Mouse (Mus musculus): ENCODE measurements around the gene Cilp2. TPM values are rescaled to one million over a fixed set of nuclear protein-coding genes. Genes with fewer than 3 reads are reported as not detected.

The Cilp2 gene
- polyA plus RNA-seq, 1 experiment: 2.2 TPM

DNA sequence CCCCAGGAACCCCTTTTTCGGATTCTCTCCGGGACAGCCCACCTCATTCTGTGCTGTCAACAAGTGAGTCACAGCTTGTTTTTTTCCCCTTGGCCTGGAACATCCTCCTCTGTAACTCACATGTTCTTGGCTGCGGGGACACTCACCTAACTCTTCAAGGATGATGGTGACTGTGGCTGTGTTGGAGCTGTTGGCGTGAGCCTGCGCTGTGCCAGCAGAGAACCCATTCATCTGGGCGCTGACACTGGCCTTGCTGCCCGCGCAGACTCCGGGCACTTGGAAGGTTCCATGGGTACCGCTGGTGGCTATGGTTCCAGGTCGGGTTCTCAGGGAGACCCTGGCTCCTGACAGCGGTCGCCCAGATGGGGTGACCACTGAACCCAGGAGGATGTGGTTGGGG, 3.3 kb downstream of the Cilp2 start:
- peaks cover 49% of the 10 kb centered on the region for H3K27me3 ChIP-seq (ENCODE audit: control insufficient read depth, insufficient read depth, low read length)
- no peak for TF ChIP-seq CTCF (IDR thresholded peaks at IDR 0.05; ENCODE audit: borderline replicate concordance, control insufficient read depth, extremely low read depth, insufficient read depth, low read length, poor library complexity)
- no peak for TF ChIP-seq POLR2A (IDR thresholded peaks at IDR 0.05; ENCODE audit: control insufficient read depth, extremely low read depth, insufficient read depth, low read length, poor library complexity)
- H3K36me3 ChIP-seq (ENCODE audit: control insufficient read depth, insufficient read depth, low read length): no peaks in the 10 kb centered on the region
- no peak overlapping the region for H3K27ac ChIP-seq (ENCODE audit: control insufficient read depth, insufficient read depth, low read length)
- 51% methylated on average over 13 of the region's 13 CpGs for WGBS
- H3K4me3 ChIP-seq (ENCODE audit: control insufficient read depth, insufficient read depth, low read length): no peak overlapping the region
- H3K4me1 ChIP-seq (replicated peaks; ENCODE audit: control insufficient read depth, insufficient read depth, low read length): peaks cover 25% of the 10 kb centered on the region
- DNase-seq: no peak

DNA sequence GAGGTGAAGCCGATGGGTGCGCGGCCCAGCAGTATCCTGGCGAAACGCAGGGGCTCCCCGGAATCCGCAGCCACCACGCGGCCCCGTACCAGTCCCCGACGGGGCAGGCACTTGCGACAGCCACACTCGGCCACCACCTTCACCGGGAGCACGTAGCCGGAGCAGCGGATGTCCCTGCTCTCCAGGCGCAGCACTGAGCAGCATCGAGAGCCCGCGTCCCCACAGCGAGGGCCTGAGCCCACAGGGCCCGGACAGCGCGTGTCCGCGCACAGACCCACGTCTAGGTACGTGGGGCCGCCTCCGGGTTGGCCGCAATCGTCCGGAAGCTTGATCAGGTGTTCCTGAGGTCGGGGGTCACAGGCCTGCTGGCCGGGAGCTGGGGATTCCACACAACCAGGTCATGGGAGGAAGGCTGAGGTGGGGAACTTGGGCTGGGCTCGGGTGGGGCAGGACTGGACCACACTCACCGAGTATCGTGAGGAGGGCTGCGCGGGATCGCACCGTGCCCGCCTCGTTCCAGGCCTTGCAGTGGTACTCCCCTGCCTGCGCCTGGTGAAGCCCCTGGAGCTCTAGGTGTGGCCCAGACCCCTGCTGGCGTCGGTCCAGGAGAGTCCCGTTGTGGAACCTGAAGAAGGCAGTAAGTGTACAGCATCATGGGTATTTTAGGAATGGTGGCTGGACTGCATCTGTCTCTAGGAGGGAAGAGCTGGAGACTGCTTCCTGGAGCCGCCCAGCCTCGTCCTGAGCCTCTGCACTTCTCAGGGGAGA, 4.5 kb downstream of the Cilp2 start:
- peaks cover 43% of the 10 kb centered on the region for H3K27me3 ChIP-seq (ENCODE audit: control insufficient read depth, insufficient read depth, low read length)
- no peak overlapping the region for H3K4me3 ChIP-seq (ENCODE audit: control insufficient read depth, insufficient read depth, low read length)
- no peaks in the 10 kb centered on the region for H3K36me3 ChIP-seq (ENCODE audit: control insufficient read depth, insufficient read depth, low read length)
- no peak for DNase-seq
- no peak for TF ChIP-seq CTCF (IDR thresholded peaks at IDR 0.05; ENCODE audit: borderline replicate concordance, control insufficient read depth, extremely low read depth, insufficient read depth, low read length, poor library complexity)
- TF ChIP-seq POLR2A (IDR thresholded peaks at IDR 0.05; ENCODE audit: control insufficient read depth, extremely low read depth, insufficient read depth, low read length, poor library complexity): no peak
- peaks cover 19% of the 10 kb centered on the region for H3K4me1 ChIP-seq (replicated peaks; ENCODE audit: control insufficient read depth, insufficient read depth, low read length)
- 31% methylated on average over 52 of the region's 52 CpGs for WGBS
- H3K27ac ChIP-seq (ENCODE audit: control insufficient read depth, insufficient read depth, low read length): no peak overlapping the region

DNA sequence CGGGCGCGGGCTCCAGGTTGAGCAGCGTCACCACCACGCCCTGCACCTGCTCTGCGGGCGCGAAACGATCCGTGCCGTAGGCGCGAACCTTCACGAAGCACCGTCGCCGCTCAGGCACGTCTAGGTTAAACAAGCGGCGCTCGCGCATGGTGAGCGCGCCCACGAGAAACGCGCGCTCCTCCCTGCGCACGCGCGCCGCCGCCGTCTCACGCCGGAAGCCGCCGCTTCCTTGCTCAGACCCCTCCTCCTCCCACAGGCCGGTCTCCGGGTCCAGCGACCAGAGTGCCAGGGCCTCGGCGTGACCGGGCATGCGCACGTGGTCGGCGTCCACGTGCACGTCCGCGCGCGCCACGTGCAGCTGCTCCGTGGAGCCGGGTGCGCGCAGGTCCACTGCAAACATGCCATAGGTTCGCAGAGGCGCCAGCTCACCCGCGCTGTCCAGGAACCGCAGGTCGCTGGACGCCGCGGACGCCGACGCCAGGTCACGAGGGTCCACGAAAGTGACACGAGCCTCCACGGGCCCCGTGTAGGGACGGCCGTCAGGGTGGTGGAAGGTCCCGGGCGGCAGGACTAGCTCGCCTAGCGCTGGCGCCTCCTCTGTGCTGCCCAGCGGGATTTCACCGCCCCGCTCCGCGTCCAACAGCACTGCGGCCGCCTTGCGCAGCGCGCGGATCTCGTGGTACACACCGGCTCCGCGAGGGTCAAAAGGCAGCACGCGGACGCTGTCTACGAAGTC, 5.3 kb downstream of the Cilp2 start:
- DNase-seq: no peak
- 11% methylated on average over 103 of the region's 103 CpGs for WGBS
- Histone ChIP-seq H3K36me3 (ENCODE audit: control insufficient read depth, insufficient read depth, low read length) (no peaks in the 10 kb centered on the region), H3K27me3 (ENCODE audit: control insufficient read depth, insufficient read depth, low read length) (peaks cover 36% of the 10 kb centered on the region), H3K27ac (ENCODE audit: control insufficient read depth, insufficient read depth, low read length) (no peak overlapping the region), H3K4me1 (replicated peaks; ENCODE audit: control insufficient read depth, insufficient read depth, low read length) (peaks cover 12% of the 10 kb centered on the region; the same call in 1 of the 2 replicates), H3K4me3 (ENCODE audit: control insufficient read depth, insufficient read depth, low read length) (peak overlapping the region; percentile 43)
- TF ChIP-seq CTCF (IDR thresholded peaks at IDR 0.05; ENCODE audit: borderline replicate concordance, control insufficient read depth, extremely low read depth, insufficient read depth, low read length, poor library complexity) (no peak), POLR2A (IDR thresholded peaks at IDR 0.05; ENCODE audit: control insufficient read depth, extremely low read depth, insufficient read depth, low read length, poor library complexity) (no peak)

DNA sequence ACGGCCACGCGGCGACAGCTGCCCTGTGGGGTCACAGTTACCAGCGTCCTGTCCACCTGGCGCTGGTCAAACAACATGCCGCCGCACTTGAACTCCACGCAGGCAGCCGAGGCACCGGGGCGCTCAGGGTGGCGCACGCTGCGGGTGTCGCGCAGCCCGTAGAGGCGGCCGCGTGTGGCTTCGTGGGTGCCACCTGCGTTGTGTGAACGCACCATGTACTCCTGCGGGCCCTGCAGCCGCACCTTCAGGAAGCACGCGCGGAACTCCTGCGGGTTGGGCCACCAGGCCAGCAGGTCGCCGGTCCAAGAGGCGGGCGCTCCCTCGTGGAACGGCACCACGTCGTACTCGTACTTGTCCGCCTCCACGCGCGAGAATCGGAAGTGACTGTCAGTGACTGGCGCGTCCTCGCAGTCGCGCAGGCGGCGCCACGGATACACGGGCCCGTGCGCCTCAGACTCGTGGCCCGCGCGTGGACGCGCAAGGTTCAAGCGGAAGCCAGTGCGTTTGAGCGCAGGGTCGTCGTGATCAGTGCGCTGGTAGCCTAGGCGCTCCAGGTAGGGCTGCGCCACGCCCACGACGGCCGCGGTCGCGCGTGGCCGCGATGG, 6.1 kb downstream of the Cilp2 start:
- no peak for DNase-seq
- peaks cover 12% of the 10 kb centered on the region; the same call in 1 of the 2 replicates for H3K4me1 ChIP-seq (replicated peaks; ENCODE audit: control insufficient read depth, insufficient read depth, low read length)
- 33% methylated on average over 79 of the region's 79 CpGs for WGBS
- H3K36me3 ChIP-seq (ENCODE audit: control insufficient read depth, insufficient read depth, low read length): no peaks in the 10 kb centered on the region
- peaks cover 34% of the 10 kb centered on the region for H3K27me3 ChIP-seq (ENCODE audit: control insufficient read depth, insufficient read depth, low read length)
- peak overlapping the region; percentile 43 for H3K4me3 ChIP-seq (ENCODE audit: control insufficient read depth, insufficient read depth, low read length)
- TF ChIP-seq CTCF (IDR thresholded peaks at IDR 0.05; ENCODE audit: borderline replicate concordance, control insufficient read depth, extremely low read depth, insufficient read depth, low read length, poor library complexity) (no peak), POLR2A (IDR thresholded peaks at IDR 0.05; ENCODE audit: control insufficient read depth, extremely low read depth, insufficient read depth, low read length, poor library complexity) (no peak)
- no peak overlapping the region for H3K27ac ChIP-seq (ENCODE audit: control insufficient read depth, insufficient read depth, low read length)

DNA sequence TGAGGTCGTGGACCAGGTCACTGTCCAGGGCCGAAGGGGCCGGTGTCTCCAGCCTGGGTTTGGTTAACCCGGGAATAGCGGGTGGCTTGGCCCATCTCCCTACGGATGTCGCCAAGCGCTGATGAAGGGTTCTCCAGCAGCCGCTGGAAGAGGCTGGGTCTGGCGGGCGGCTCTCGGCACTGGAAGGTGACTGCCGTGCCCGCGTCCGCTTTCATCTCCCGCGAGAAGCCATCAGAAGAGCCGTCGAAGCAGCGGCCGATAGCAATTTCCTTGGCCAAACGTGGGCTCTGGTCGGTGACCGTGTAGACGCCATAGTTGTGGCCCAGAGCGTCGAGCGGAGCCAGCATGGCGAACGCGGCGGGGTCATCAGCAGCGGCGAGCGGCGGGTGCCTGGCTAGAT, 6.6 kb downstream of the Cilp2 start:
- no peak for TF ChIP-seq POLR2A (IDR thresholded peaks at IDR 0.05; ENCODE audit: control insufficient read depth, extremely low read depth, insufficient read depth, low read length, poor library complexity)
- TF ChIP-seq CTCF (IDR thresholded peaks at IDR 0.05; ENCODE audit: borderline replicate concordance, control insufficient read depth, extremely low read depth, insufficient read depth, low read length, poor library complexity): no peak

DNA sequence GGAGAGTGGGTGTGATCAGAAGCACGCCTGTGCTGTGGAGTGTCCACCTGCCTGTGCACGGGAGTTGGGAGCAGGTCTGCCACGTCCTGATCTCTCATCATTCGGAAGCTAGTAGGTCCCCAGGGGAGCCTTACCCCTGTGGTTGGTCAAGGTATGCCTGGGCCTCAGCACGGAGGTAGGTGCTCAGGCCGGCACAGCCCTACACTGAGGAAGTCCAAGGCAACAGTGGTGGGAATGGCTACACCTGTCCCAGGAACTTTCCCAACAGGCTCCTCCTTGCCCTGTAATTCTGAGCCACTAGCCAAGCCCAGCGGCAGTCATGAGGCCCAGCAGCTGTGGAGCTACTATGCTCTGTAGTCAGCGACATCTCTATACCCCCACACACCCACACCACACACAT, 7.8 kb downstream of the Cilp2 start:
- H3K27me3 ChIP-seq (ENCODE audit: control insufficient read depth, insufficient read depth, low read length): peaks cover 25% of the 10 kb centered on the region
- peaks cover 12% of the 10 kb centered on the region; the same call in 1 of the 2 replicates for H3K4me1 ChIP-seq (replicated peaks; ENCODE audit: control insufficient read depth, insufficient read depth, low read length)
- H3K36me3 ChIP-seq (ENCODE audit: control insufficient read depth, insufficient read depth, low read length): no peaks in the 10 kb centered on the region
- no peak overlapping the region for H3K4me3 ChIP-seq (ENCODE audit: control insufficient read depth, insufficient read depth, low read length)
- WGBS: 77% methylated on average over 8 of the region's 8 CpGs
- TF ChIP-seq POLR2A (IDR thresholded peaks at IDR 0.05; ENCODE audit: control insufficient read depth, extremely low read depth, insufficient read depth, low read length, poor library complexity) (no peak), CTCF (IDR thresholded peaks at IDR 0.05; ENCODE audit: borderline replicate concordance, control insufficient read depth, extremely low read depth, insufficient read depth, low read length, poor library complexity) (no peak)
- H3K27ac ChIP-seq (ENCODE audit: control insufficient read depth, insufficient read depth, low read length): no peak overlapping the region
- no peak for DNase-seq

More for the DNA sequence above, 6.6 kb downstream of the Cilp2 start:
- WGBS: 28% methylated on average over 37 of the region's 37 CpGs
- no peak for DNase-seq
- no peak overlapping the region for H3K27ac ChIP-seq (ENCODE audit: control insufficient read depth, insufficient read depth, low read length)
- no peaks in the 10 kb centered on the region for H3K36me3 ChIP-seq (ENCODE audit: control insufficient read depth, insufficient read depth, low read length)
- H3K4me1 ChIP-seq (replicated peaks; ENCODE audit: control insufficient read depth, insufficient read depth, low read length): peaks cover 12% of the 10 kb centered on the region; the same call in 1 of the 2 replicates
- H3K4me3 ChIP-seq (ENCODE audit: control insufficient read depth, insufficient read depth, low read length): no peak overlapping the region
- H3K27me3 ChIP-seq (ENCODE audit: control insufficient read depth, insufficient read depth, low read length): peaks cover 29% of the 10 kb centered on the region

Measured in thymus, adult 2 months (tissue).